Mouse (Mus musculus) kidney, adult 9 months (tissue): Measurements from ENCODE around the gene Zfp185.
"Not testable (repeated sequence)": the region's sequence is repeated elsewhere in the genome, so short reads cannot be mapped to it uniquely, and the experiment has no call there.

Experiments
- DNase-seq: peaks from one replicate; pipeline ENCODE4 v3.0.0; 2022

Gene Zfp185

DNA sequence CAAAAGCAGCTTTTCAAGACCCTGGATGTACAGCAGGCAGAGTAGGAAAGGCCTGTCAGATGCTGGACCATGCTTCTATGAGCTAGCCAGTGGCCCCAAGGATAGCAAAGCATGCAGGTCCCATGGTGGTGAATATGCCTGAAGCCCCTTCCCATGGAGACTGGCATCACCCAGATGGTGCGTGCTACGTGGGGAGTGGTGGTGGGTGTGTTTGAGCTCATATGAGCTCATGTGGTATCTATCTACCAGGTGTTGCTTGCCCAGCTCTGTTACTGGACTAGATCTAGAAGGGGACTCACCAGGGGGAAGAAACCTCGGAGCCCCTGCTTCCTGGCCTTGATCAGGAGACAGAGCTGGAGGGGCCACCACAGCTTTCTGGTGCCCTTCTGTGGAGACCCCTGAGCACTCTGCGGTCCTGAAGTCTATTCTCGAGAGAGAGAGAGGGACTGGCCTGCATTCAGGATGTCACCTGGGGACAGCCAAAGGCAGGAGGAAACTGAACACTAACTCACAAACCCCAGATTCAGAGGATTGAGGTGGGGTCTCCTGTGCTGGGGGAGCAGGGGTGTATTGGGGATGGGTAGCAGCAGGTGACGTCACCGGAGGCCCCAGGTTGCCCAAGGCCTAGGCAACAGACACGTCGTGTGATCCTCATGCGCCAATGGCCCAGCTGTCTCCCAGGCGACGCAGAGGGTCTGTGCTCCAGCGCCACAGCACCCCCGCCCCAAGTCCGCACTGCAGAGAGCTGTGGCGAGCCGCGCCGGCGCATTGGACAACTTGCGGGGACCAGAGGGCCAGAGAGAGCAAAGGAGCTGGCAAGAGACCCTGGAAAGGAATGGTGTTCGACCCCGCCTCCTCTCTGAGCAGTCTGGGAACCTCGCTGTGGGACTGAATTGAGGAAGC is 76.6 kb downstream of the Zfp185 start:
- DNase-seq: no peak

DNA sequence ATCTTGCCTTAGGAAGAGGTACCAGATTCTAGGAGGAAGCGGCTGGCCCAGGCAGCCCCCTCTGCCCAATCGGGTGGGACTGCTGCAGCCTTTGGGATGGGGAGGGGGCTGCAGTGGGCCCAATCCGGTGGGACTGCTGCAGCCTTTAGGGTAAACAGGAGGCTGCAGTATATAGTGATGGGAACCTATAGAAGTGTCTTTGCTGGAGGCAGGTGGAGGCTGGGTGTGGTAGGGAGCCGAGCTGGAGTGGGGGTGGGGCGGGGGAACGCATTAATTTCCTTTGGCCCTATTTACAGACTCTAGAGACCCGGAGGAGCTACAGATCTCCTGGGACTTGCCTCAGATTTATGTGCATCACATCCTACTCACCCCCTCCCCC is 77.3 kb downstream of the Zfp185 start, which contains the start of gene Pnma3:
Gene Pnma3, plus strand, starts transcription at position 373 of the 379 bp plus-strand sequence.
- no peak for DNase-seq

DNA sequence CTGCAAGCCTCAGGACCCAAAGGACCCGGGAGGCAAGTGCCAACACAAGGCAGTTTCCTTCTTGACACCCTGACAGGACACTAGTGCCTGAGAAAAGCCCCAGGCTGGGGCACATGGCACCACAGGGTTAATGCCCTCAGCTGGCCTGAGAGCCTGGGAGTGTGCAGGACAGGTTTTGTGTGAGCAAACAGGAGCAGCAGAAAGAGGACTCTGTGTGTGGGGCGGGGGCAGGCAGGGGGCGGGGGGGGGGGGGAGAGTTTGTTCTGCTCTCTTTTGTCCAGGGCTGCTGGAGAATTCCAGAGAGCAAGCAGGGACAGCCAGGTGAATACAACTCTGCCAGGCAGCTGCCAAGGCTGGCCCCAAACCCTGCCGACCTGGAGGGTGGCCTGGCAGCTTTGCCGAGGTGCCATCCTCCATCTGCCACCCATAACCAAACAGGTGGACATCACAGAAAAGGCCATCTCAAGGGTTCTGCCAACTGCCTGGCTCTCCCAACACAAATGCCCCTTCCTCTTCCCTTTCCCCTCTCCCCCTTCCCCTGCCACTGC is 79.7 kb downstream of the Zfp185 start:
- not testable (repeated sequence) for DNase-seq
